Comparison of ENCODE assay signal across 9 mouse cellular contexts in genomic region chr7:16474445-16474844, GRCm38 (mm10). TPM values are rescaled to one million over a fixed set of nuclear protein-coding genes. Genes with fewer than 3 reads are reported as not detected.
DNase-seq lines count a peak whose midpoint lies in the region; ATAC-seq lines count a peak whose summit lies in the region.
"Had no signal": no experiment of that assay in that cellular context is flagged by ENCODE, and none has a peak within 500 bp of the region (broad histone marks: within the 10 kb centered on the region; RNA-seq: fewer than 3 reads in every experiment).

No protein-coding gene starts in this region.

- H3K36me3 ChIP-seq in kidney, embryonic 14.5 days (ENCODE audit: control insufficient read depth, insufficient read depth, low read length) = no peaks in the 10 kb centered on the region
- H3K36me3 ChIP-seq in embryonic facial prominence, embryonic 11.5 days (replicated peaks; ENCODE audit: control insufficient read depth, insufficient read depth, low read depth, low read length) = no peaks in the 10 kb centered on the region
- H3K36me3 ChIP-seq in intestine, embryonic 16.5 days (ENCODE audit: control insufficient read depth, insufficient read depth, low read length) = no peaks in the 10 kb centered on the region
- no peaks in the 10 kb centered on the region for H3K36me3 ChIP-seq in midbrain, embryonic 14.5 days (ENCODE audit: control insufficient read depth, insufficient read depth, low read length)

- no peak overlapping the region for H3K27ac ChIP-seq in kidney, embryonic 14.5 days (ENCODE audit: low read depth, low read length)
- H3K27ac ChIP-seq in embryonic facial prominence, embryonic 11.5 days (replicated peaks; ENCODE audit: low read depth, low read length) = no peak overlapping the region
- H3K27ac ChIP-seq in intestine, embryonic 16.5 days (ENCODE audit: low read length) = no peak overlapping the region
- H3K27ac ChIP-seq in midbrain, embryonic 14.5 days (replicated peaks; ENCODE audit: low read depth, low read length) = no peak overlapping the region

- no peak overlapping the region for H3K9ac ChIP-seq in kidney, embryonic 14.5 days (ENCODE audit: low read depth, low read length)
- H3K9ac ChIP-seq in embryonic facial prominence, embryonic 11.5 days (replicated peaks; ENCODE audit: low read length) = no peak overlapping the region
- H3K9ac ChIP-seq in intestine, embryonic 16.5 days (ENCODE audit: low read depth, low read length) = no peak overlapping the region
- H3K9ac ChIP-seq in midbrain, embryonic 14.5 days (replicated peaks; ENCODE audit: low read length) = no peak overlapping the region

- peak overlapping the region; percentile 26 for H3K4me2 ChIP-seq in kidney, embryonic 14.5 days (replicated peaks; ENCODE audit: low read depth, low read length)
- H3K4me2 ChIP-seq in embryonic facial prominence, embryonic 11.5 days (ENCODE audit: low read depth, low read length) = peak overlapping the region; percentile 21; the same call in 1 of the 2 replicates
- H3K4me2 ChIP-seq in intestine, embryonic 16.5 days (ENCODE audit: low read depth, low read length) = peak overlapping the region; percentile 21; the same call in 1 of the 2 replicates
- peak overlapping the region; percentile 13; the same call in 1 of the 2 replicates for H3K4me2 ChIP-seq in midbrain, embryonic 14.5 days (ENCODE audit: low read length)

- ATAC-seq in kidney, embryonic 14.5 days (ENCODE audit: low FRiP score, low TSS enrichment) = no peak
- no peak for ATAC-seq in embryonic facial prominence, embryonic 11.5 days (replicated peaks; ENCODE audit: insufficient number of reproducible peaks, low FRiP score, low TSS enrichment, low read depth)
- no peak for ATAC-seq in intestine, embryonic 16.5 days
- ATAC-seq in midbrain, embryonic 14.5 days (ENCODE audit: low FRiP score, low TSS enrichment) = no peak
- ATAC-seq: Patski had no signal

- no peak for DNase-seq in kidney, adult 18-20 months
- DNase-seq in embryonic facial prominence, embryonic 11.5 days (ENCODE audit: low spot score) = no peak
- DNase-seq in midbrain, embryonic 14.5 days = no peak
- DNase-seq in MN1 (ENCODE audit: low spot score) = no peak
- no peak for DNase-seq in adipocyte (ENCODE audit: low spot score)
- DNase-seq in frontal cortex, postnatal 25 days (ENCODE audit: low spot score in 2 of 2) = no peak

- peak overlapping the region; percentile 21 for H3K4me3 ChIP-seq in kidney, embryonic 14.5 days (ENCODE audit: low read length)
- peak overlapping the region; percentile 18; the same call in 1 of the 2 replicates for H3K4me3 ChIP-seq in embryonic facial prominence, embryonic 11.5 days (ENCODE audit: low read depth, low read length)
- H3K4me3 ChIP-seq in intestine, embryonic 16.5 days (ENCODE audit: low read length) = peak overlapping the region; percentile 24; the same call in 1 of the 2 replicates
- peak overlapping the region; percentile 5; the same call in 1 of the 2 replicates for H3K4me3 ChIP-seq in midbrain, embryonic 14.5 days (replicated peaks; ENCODE audit: low read depth, low read length)

- no peaks in the 10 kb centered on the region for H3K9me3 ChIP-seq in kidney, embryonic 14.5 days (ENCODE audit: control insufficient read depth, low read length)
- H3K9me3 ChIP-seq in embryonic facial prominence, embryonic 11.5 days (replicated peaks; ENCODE audit: control insufficient read depth, low read length) = no peaks in the 10 kb centered on the region
- H3K9me3 ChIP-seq in intestine, embryonic 16.5 days (ENCODE audit: control insufficient read depth, low read length) = no peaks in the 10 kb centered on the region
- H3K9me3 ChIP-seq in midbrain, embryonic 14.5 days (ENCODE audit: control insufficient read depth, low read length) = no peaks in the 10 kb centered on the region

- 5% methylated on average over 33 of the region's 33 CpGs for WGBS in kidney, embryonic 14.5 days
- WGBS in embryonic facial prominence, embryonic 11.5 days = 4% methylated on average over 33 of the region's 33 CpGs
- 4% methylated on average over 33 of the region's 33 CpGs for WGBS in intestine, embryonic 16.5 days
- WGBS in midbrain, embryonic 14.5 days = 4% methylated on average over 33 of the region's 33 CpGs

- peaks cover 57% of the 10 kb centered on the region for H3K27me3 ChIP-seq in kidney, embryonic 14.5 days (ENCODE audit: control insufficient read depth, insufficient read depth, low read length)
- peaks cover 62% of the 10 kb centered on the region for H3K27me3 ChIP-seq in embryonic facial prominence, embryonic 11.5 days (ENCODE audit: control insufficient read depth, insufficient read depth, low read length)
- peaks cover 65% of the 10 kb centered on the region for H3K27me3 ChIP-seq in intestine, embryonic 16.5 days (replicated peaks; ENCODE audit: control insufficient read depth, insufficient read depth, low read length)
- H3K27me3 ChIP-seq in midbrain, embryonic 14.5 days (ENCODE audit: control insufficient read depth, insufficient read depth, low read length) = peaks cover 63% of the 10 kb centered on the region

- H3K4me1 ChIP-seq in kidney, embryonic 14.5 days (ENCODE audit: control insufficient read depth, insufficient read depth, low read length) = peaks cover 16% of the 10 kb centered on the region; the same call in 1 of the 2 replicates
- H3K4me1 ChIP-seq in embryonic facial prominence, embryonic 11.5 days (ENCODE audit: control insufficient read depth, insufficient read depth, low read length) = peaks cover 3% of the 10 kb centered on the region; the same call in 1 of the 2 replicates
- H3K4me1 ChIP-seq in intestine, embryonic 16.5 days (ENCODE audit: control insufficient read depth, insufficient read depth, low read length) = 0 out of 2 replicates have a peak, but pooled peaks cover 8% of the 10 kb centered on the region
- peaks cover 8% of the 10 kb centered on the region for H3K4me1 ChIP-seq in midbrain, embryonic 14.5 days (ENCODE audit: control insufficient read depth, insufficient read depth, low read length)

RNA-seq across cellular contexts. Expression of gene Npas1, which starts 3.1 kb away (rescaled TPM):
- polyA plus RNA-seq in kidney, embryonic 14.5 days (2014; fragmentation: Nextera tagmentation; extraction: Ambion mirVana) = 0.13 TPM in 1 of 2 replicates, not detected in the other
- polyA plus RNA-seq in embryonic facial prominence, embryonic 11.5 days (2014; fragmentation: Nextera tagmentation; extraction: Ambion mirVana) = 0.21 and 0.25 TPM in 2 replicates
- polyA plus RNA-seq in intestine, embryonic 16.5 days (2015; fragmentation: Nextera tagmentation; extraction: Ambion mirVana) = 0.13 and 0.27 TPM in 2 replicates
- polyA plus RNA-seq in midbrain, embryonic 14.5 days (2014; fragmentation: Nextera tagmentation; extraction: Ambion mirVana) = 3.7 and 4.4 TPM in 2 replicates

RNA-seq across cellular contexts. Expression of gene Tmem160, which starts 21.9 kb away (rescaled TPM):
- polyA plus RNA-seq in kidney, embryonic 14.5 days (2014; fragmentation: Nextera tagmentation; extraction: Ambion mirVana) = 56.0 TPM in 2 replicates
- 50.7 and 60.0 TPM in 2 replicates for polyA plus RNA-seq in embryonic facial prominence, embryonic 11.5 days (2014; fragmentation: Nextera tagmentation; extraction: Ambion mirVana)
- 52.4 and 62.8 TPM in 2 replicates for polyA plus RNA-seq in intestine, embryonic 16.5 days (2015; fragmentation: Nextera tagmentation; extraction: Ambion mirVana)
- 59.6 and 84.1 TPM in 2 replicates for polyA plus RNA-seq in midbrain, embryonic 14.5 days (2014; fragmentation: Nextera tagmentation; extraction: Ambion mirVana)
